Mouse (Mus musculus) megakaryocyte, embryonic 14.5 days (primary cell): Measurements from ENCODE around the gene Gm20661. TPM values are rescaled to one million over a fixed set of nuclear protein-coding genes. Genes with fewer than 3 reads are reported as not detected.

Experiments used
- H3K27me3 ChIP-seq: replicated peaks from 2 replicates; pipeline ENCODE3; 2012; ENCODE audit warnings: inconsistent platforms
- H3K36me3 ChIP-seq: replicated peaks from 2 replicates; pipeline ENCODE3; 2012; ENCODE audit warnings: low read length, inconsistent platforms, mixed read lengths
- H3K4me1 ChIP-seq: 2 replicates; pipeline ENCODE4 v1.6.1; 2012; ENCODE audit warnings: inconsistent platforms
- H3K4me3 ChIP-seq: replicated peaks from 2 replicates; pipeline ENCODE3; 2012; ENCODE audit warnings: moderate library complexity, mild to moderate bottlenecking, inconsistent platforms
- H3K9me3 ChIP-seq: 2 replicates; pipeline ENCODE4 v1.6.1; 2012; ENCODE audit warnings: inconsistent platforms
- FLI1 ChIP-seq: IDR thresholded peaks from 2 replicates; pipeline ENCODE4 v1.6.1; 2012; ENCODE audit warnings: low read length, inconsistent platforms, mixed read lengths
- GATA1 ChIP-seq: IDR thresholded peaks from 3 replicates; pipeline ENCODE4 v1.6.1; 2012; ENCODE audit warnings: mixed read lengths, low read length, inconsistent platforms, borderline replicate concordance
- polyA plus RNA-seq: library from polyadenylated mRNA; stranded (reverse); fragments of >175 nt; gene quantifications from 2 replicates; pipeline ENCODE4 v1.2.3, GENCODE M21; 2012; ENCODE audit warnings: low replicate concordance; ENCODE audit not compliant: insufficient read depth

Gene Gm20661
- polyA plus RNA-seq, 1 experiment, result 2.7 TPM

DNA sequence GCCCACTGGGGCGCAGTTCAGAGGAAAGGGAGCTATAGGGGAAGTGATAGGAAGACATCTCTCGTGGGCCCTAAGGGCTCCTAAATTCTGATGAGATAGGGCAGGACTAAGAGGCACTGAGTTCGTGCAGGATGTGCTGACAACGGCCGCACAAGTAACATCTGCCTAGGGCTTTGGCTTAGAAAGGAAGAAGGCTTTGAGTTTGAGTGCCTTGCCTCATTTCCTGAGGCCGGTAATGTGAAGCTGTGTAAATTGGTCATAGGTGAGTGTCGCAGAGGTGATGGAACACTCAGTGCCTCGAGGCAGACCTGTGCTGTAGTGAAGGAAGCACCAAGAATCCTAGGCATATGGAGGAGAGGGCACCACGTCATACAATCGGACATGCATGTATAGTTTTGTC is 16.2 kb upstream of the Gm20661 start:
- Histone ChIP-seq H3K4me1 (peaks cover 99% of the 10 kb centered on the region), H3K4me3 (peak overlapping the region; percentile 42), H3K27me3 (no peaks in the 10 kb centered on the region), H3K36me3 (peaks cover 81% of the 10 kb centered on the region), H3K9me3 (no peaks in the 10 kb centered on the region)
- TF ChIP-seq FLI1, result no peak
- TF ChIP-seq GATA1, result no peak

DNA sequence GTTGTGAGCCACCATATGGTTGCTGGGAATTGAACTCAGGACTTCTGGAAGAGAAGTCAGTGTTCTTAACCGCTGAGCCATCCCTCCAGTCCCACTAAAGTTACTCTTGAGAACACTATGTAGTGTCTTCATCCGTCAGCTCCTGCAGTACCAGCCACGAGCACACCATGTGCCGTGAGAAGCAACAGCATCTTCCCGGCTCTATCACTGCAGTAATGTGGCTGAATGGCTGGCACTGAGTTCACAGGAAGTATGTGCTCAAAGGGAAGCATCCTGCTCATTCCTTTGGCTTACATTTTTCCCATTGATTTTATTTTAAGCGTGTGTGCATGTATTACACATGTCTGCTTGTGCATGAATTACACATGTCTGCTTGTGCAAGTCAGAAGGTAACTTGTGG is 15.4 kb upstream of the Gm20661 start:
- no peak for TF ChIP-seq GATA1
- no peak for TF ChIP-seq FLI1
- no peaks in the 10 kb centered on the region for H3K9me3 ChIP-seq
- H3K4me3 ChIP-seq, result no peak overlapping the region
- peaks cover 99% of the 10 kb centered on the region for H3K4me1 ChIP-seq
- H3K27me3 ChIP-seq, result no peaks in the 10 kb centered on the region
- H3K36me3 ChIP-seq, result peaks cover 73% of the 10 kb centered on the region

DNA sequence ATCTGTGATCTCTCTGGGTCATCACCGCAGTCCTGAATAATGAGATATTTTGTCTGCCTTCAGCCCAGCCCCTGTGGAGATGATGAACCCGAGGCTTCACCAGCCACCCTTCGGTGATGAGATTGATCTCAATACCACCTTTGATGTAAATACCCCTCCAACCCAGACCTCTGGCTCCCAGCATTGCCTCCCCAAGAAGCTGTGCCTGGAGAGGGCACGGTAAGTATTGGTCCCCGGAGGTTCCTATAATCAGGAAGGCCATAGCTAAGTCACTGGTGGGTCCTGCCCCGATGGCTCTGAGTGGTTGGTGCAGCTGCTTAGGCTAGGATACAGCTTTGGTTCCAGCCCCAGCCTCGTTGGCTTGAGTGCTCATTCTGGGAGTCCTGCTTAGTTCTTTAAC is 14.3 kb upstream of the Gm20661 start:
- no peak for TF ChIP-seq FLI1
- no peak overlapping the region for H3K4me3 ChIP-seq
- H3K27me3 ChIP-seq, result no peaks in the 10 kb centered on the region
- H3K36me3 ChIP-seq, result peaks cover 62% of the 10 kb centered on the region
- H3K9me3 ChIP-seq, result no peaks in the 10 kb centered on the region
- peaks cover 99% of the 10 kb centered on the region for H3K4me1 ChIP-seq

DNA sequence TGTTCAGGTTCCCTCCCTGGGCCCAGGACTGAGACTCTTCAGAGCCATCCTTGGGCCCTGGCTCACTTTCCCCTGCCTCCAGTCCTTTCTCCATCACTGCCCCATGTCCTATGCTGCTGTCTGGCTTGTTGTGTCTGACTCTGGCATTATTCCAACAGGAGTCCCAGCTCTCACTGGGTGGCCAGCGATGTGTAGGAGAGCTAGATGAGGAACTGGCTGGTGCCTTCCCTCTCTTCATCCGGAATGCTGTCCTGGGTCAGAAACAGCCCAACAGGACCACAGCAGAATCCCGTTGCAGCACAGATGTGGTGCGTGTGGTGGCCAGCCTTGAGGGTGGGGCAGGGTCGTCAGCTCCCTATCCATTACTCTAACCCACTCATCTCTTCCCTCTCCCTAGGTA is 12.5 kb upstream of the Gm20661 start:
- H3K36me3 ChIP-seq, result peaks cover 52% of the 10 kb centered on the region

DNA sequence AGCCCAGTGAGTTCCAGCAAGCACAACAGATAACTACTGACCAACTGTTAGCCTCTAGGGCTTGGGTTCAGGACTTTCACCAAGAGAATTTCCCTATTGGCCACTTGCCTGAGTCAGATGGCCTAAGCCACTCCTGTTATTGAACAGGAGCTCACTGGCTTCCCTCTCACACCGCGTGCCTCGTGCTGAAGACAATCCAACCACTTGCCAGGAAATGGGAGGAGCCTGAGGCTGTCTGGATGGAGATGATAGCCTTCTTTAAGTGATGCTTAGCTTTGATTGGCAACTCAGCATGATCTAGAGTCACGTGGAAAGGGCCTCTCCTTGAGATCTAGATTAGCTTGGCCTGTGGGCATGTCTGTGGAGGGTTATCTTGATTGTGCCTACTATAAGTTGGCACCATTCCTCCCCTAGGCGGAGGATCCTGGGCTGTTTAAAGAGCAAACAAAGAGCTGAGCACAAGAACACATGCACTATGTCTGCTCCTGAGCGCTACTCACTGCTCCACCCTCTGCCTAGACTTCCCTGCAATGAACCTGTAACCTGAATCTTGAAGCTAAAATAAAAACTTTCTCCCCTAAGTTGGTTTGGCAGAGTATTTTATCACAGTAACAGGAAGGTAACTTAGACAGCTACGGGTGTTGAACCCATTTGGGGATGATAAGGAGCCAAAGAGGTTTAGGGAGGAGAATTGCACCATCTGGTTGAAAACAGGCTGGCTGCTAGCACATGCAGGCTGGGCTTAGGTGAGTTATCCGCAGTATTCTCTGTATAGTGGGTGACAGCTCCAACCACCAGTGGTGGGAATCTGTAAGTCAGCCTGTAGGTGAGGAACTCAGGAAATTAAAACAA is 10.9 kb upstream of the Gm20661 start:
- H3K36me3 ChIP-seq, result peaks cover 55% of the 10 kb centered on the region
- peak; percentile 60; the same call in 1 of the 2 replicates for TF ChIP-seq FLI1
- TF ChIP-seq GATA1, result peak; percentile 64; the same call in 1 of the 3 replicates
- H3K27me3 ChIP-seq, result no peaks in the 10 kb centered on the region
- peaks cover 99% of the 10 kb centered on the region for H3K4me1 ChIP-seq
- H3K4me3 ChIP-seq, result peak overlapping the region; percentile 76
- no peaks in the 10 kb centered on the region for H3K9me3 ChIP-seq

More for the DNA sequence above, 12.5 kb upstream of the Gm20661 start:
- TF ChIP-seq FLI1 (no peak), GATA1 (no peak)
- H3K9me3 ChIP-seq, result no peaks in the 10 kb centered on the region
- no peaks in the 10 kb centered on the region for H3K27me3 ChIP-seq
- H3K4me1 ChIP-seq, result peaks cover 99% of the 10 kb centered on the region
- H3K4me3 ChIP-seq, result no peak overlapping the region

DNA sequence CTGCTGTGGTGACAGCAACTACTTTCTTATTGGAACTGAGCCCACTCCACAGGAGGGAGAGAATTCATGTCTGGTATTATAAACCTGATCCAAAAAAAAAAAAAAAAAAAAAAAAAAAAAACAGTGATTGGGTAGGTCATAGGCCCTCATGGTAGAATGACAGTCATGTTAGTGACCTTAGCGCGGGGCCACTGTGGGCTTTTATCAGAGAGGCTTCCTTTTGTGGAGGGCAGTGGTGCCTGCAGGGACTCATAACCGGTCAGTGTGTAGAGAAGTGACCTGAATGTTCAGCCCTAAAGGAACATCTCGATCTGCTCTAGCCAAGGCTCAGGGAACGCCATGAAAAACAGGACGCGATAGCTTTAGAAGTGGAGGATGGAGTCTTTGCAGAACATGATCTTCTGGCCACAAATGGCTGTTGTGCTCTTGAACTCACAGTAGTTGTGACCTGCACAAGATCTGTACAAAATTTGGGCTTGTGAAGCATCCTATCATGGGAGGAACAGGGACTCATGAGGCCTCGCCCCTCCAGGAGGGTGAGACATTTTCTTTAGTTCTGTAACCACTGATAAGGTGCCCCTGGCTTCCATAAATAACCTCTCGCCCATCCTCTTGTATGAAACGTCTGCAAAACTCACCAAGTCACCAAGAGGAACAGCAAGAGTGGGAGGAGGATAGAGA is 8.2 kb upstream of the Gm20661 start:
- Histone ChIP-seq H3K4me3 (peak overlapping the region; percentile 98), H3K9me3 (no peaks in the 10 kb centered on the region), H3K36me3 (peaks cover 58% of the 10 kb centered on the region), H3K4me1 (peaks cover 99% of the 10 kb centered on the region), H3K27me3 (no peaks in the 10 kb centered on the region)
- TF ChIP-seq GATA1 (no peak), FLI1 (no peak)

DNA sequence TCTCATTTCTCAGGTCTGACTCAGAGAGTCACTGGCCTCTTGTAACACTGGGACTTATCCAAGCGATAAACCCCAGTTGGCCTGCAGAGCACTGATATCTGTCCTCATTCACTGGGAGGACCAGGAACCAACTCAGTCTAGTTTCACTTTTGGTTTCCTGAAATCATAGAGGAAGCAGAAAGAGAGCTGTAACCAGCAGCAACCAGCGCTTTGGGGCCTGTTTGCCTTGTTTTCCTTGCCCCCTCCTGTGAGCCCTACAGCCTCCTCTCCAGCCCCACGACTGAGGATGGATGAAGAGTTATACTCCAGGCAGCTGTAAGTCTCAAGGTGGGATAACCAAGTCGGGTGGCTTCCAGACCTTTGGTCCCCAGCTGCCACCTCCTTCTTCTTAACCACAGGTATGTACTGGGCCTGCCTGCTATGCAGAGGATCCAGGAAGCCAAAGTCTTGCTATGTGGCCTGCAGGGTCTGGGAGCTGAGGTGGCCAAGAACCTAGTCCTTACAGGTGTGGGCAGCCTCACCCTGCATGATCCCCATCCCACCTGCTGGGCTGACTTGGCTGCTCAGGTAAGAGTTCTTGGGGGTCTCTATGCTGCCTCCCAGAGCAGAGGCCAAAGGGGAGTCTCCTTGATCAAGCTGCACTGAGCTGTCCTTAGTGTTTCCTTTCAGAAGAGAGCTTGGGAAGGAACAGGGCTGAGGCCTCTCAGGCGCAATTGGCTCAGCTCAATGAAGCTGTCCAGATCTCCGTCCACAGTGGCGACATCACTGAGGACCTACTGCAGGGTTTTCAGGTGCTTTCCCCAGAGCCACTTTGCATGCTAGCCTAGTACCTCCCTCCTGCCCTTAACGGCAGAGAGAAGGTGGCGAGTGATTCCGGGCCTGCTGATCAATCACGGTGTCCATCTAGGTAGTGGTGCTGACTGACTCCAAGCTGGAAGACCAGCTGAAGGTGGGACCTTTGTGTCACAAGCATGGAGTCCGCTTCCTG is 7.2 kb upstream of the Gm20661 start, which contains the start of gene Uba7:
Gene Uba7 (plus strand): TSS at position 107 of the 988 bp plus-strand sequence.
- Histone ChIP-seq H3K27me3 (no peaks in the 10 kb centered on the region), H3K9me3 (no peaks in the 10 kb centered on the region), H3K4me3 (peak within 1 kb of the TSS; percentile 98), H3K4me1 (peaks cover 99% of the 10 kb centered on the region), H3K36me3 (peaks cover 58% of the 10 kb centered on the region)
- TF ChIP-seq GATA1 (peak; percentile 31; the same call in 1 of the 3 replicates), FLI1 (no peak)

DNA sequence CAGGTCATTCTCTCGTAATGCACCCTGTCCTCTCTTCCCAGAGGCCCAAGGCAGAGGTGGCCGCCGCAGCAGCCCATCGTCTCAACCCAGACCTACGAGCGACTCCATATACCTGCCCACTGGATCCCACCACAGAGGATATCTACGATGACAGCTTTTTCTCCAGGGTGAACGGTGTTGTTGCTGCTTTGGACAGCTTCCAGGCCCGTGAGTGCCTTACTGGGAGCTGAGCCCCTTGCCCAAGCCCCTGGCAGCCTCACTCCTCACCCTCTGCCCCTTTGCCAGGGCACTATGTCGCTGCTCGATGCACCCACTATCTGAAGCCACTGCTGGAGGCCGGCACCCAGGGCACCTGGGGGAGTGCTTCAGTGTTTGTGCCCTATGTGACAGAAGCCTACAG is 4.0 kb upstream of the Gm20661 start:
- TF ChIP-seq FLI1, result no peak
- no peak for TF ChIP-seq GATA1
- Histone ChIP-seq H3K36me3 (peaks cover 83% of the 10 kb centered on the region), H3K4me1 (peaks cover 99% of the 10 kb centered on the region), H3K4me3 (peak overlapping the region; percentile 98), H3K27me3 (no peaks in the 10 kb centered on the region), H3K9me3 (no peaks in the 10 kb centered on the region)
